Mouse (Mus musculus) gastrocnemius, adult 8-10 months (tissue): ENCODE measurements around the gene Aire. TPM values are rescaled to one million over a fixed set of nuclear protein-coding genes. Genes with fewer than 3 reads are reported as not detected.
A peak's percentile ranks its signal among the peaks of the same experiment; 100 is the strongest.

Experiments used
- DNase-seq, 2 experiments: peaks; one replicate each; pipeline ENCODE4 v3.0.0; 2022; ENCODE audit warnings: low spot score in 2 of 2
- total RNA-seq, 4 experiments: library from RNA; stranded (reverse); gene quantifications; 2 replicates each; pipeline ENCODE4 v1.2.4; 2022

The Aire gene
- not detected for total RNA-seq

- peak in 1 of 2 experiments; percentile 19 for DNase-seq
Observed at GRCm38 (mm10) chr10:78043406-78043836, at the start of gene Aire. Gene Aire (minus strand): TSS chr10:78043610.

GRCm38 (mm10) chr10:78092725-78093029 lies 49.3 kb upstream of the Aire start:
- no peak for DNase-seq

- DNase-seq: no peak
Observed at GRCm38 (mm10) chr10:78091865-78092724, 48.7 kb upstream of the Aire start.

GRCm38 (mm10) chr10:78090706-78091491 lies 47.5 kb upstream of the Aire start:
- DNase-seq: no peak

- no peak for DNase-seq
Observed at GRCm38 (mm10) chr10:78090246-78090645, 46.8 kb upstream of the Aire start.

GRCm38 (mm10) chr10:78087101-78087511 lies 43.7 kb upstream of the Aire start:
- no peak for DNase-seq

GRCm38 (mm10) chr10:78086444-78087061 lies 43.1 kb upstream of the Aire start:
- no peak for DNase-seq

- DNase-seq: no peak
Observed at GRCm38 (mm10) chr10:78085711-78086110, 42.3 kb upstream of the Aire start.

- no peak for DNase-seq
Observed at GRCm38 (mm10) chr10:78084073-78084472, 40.7 kb upstream of the Aire start.

- DNase-seq: peak; percentile 49 to 58
Observed at GRCm38 (mm10) chr10:78079955-78080591, 36.7 kb upstream of the Aire start.

GRCm38 (mm10) chr10:78078276-78078675 lies 34.9 kb upstream of the Aire start:
- DNase-seq: no peak

GRCm38 (mm10) chr10:78077862-78078261 lies 34.5 kb upstream of the Aire start:
- DNase-seq: no peak

GRCm38 (mm10) chr10:78074977-78075376 lies 31.6 kb upstream of the Aire start:
- DNase-seq: no peak

GRCm38 (mm10) chr10:78074151-78074550 lies 30.7 kb upstream of the Aire start:
- DNase-seq: no peak

- peak; percentile 48 to 63 for DNase-seq
Observed at GRCm38 (mm10) chr10:78069101-78070011, 25.9 kb upstream of the Aire start, which contains the start of gene Icosl. Gene Icosl (plus strand): TSS chr10:78069302.

- no peak for DNase-seq
Observed at GRCm38 (mm10) chr10:78068541-78068940, 25.1 kb upstream of the Aire start.

GRCm38 (mm10) chr10:78067226-78067625 lies 23.8 kb upstream of the Aire start:
- no peak for DNase-seq

GRCm38 (mm10) chr10:78063122-78063521 lies 19.7 kb upstream of the Aire start:
- DNase-seq: no peak

GRCm38 (mm10) chr10:78057056-78057455 lies 13.6 kb upstream of the Aire start:
- DNase-seq: no peak
